ENCODE assay signal across 27 mouse cellular contexts in genomic region chr3:90649832-90650231, GRCm38 (mm10). TPM values are rescaled to one million over a fixed set of nuclear protein-coding genes. Genes with fewer than 3 reads are reported as not detected.
DNase-seq lines count a peak whose midpoint lies in the region; ATAC-seq and TF ChIP-seq lines count a peak whose summit lies in the region.
"Had no signal": no experiment of that assay in that cellular context is flagged by ENCODE, and none has a peak within 500 bp of the region (broad histone marks: within the 10 kb centered on the region; RNA-seq: fewer than 3 reads in every experiment).

No protein-coding gene starts in this region.

- H3K4me3 ChIP-seq in left cerebral cortex, adult 2 months: no peak overlapping the region

- peak overlapping the region; percentile 68 for H3K27ac ChIP-seq in left cerebral cortex, adult 2 months

- intact Hi-C loops in left cerebral cortex, adult 2 months (cut with DNase I): loop anchor here (1.0 to 5.0 kb wide), 6 partner anchors 33 to 238 kb away; partner anchors contain the start of genes Chtop and Ints3

- peak; percentile 83 for ATAC-seq in frontal cortex, adult (ENCODE audit: low TSS enrichment)
- ATAC-seq: activated CD4-positive, CD25-positive, alpha-beta regulatory T cell, adult 4 months; CD4-positive, CD25-positive, alpha-beta regulatory T cell, adult 4 months; Patski had no signal

- no peak for TF ChIP-seq CTCF in left cerebral cortex, adult 2 months (IDR thresholded peaks at IDR 0.05)

- DNase-seq in frontal cortex, postnatal 10 days (ENCODE audit: low spot score in 2 of 2): no peak
- DNase-seq in heart, adult 11 months: peak; percentile 59
- no peak for DNase-seq in heart, adult 18-20 months
- no peak for DNase-seq in left cerebral cortex, adult 2 months (ENCODE audit: extremely low spot score in 1 of 2, low spot score in 2 of 2)
- no peak for DNase-seq in left cerebral cortex, adult 11 months (ENCODE audit: low spot score)
- peak; percentile 18 for DNase-seq in brain, adult 2 months (ENCODE audit: low read depth, low spot score)
- no peak for DNase-seq in testis, postnatal 14 days (ENCODE audit: low spot score)
- DNase-seq: adrenal gland, adult 2 months; adrenal gland, adult 8-10 months; adrenal gland, postnatal 10 days; adrenal gland, postnatal 14 days; adrenal gland, postnatal 25 days; adrenal gland, postnatal 36 days; B cell, adult 2 months; cerebellum, adult 11 months; cerebellum, adult 11-12 months; cerebellum, adult 18-20 months had no signal

RNA-seq across cellular contexts. Expression of gene S100a7a, which starts 4.0 kb away (rescaled TPM):
- total RNA-seq in heart, adult 18-20 months (2021): under 1 TPM in 1 of 2 experiments, not detected in 1; 0.47 TPM
- total RNA-seq in left cerebral cortex, adult 2 months (2021): 1 to 10 TPM in 1 of 2 experiments, under 1 TPM in 1; 0.72 to 1.1 TPM
- total RNA-seq: adrenal gland, postnatal 14 days; adrenal gland, postnatal 4 days; CH12.LX; G1E; MEL had no signal

RNA-seq across cellular contexts. Expression of gene S100a8, which starts 18.9 kb away (rescaled TPM):
- not detected for total RNA-seq in heart, adult 18-20 months (2021)
- 1 to 10 TPM in 1 of 2 experiments, not detected in 1; 3.0 TPM for total RNA-seq in left cerebral cortex, adult 2 months (2021)
- total RNA-seq: adrenal gland, adult 18-20 months; CH12.LX; ES-E14; G1E; MEL had no signal

RNA-seq across cellular contexts. Expression of gene S100a6, which starts 37.1 kb away (rescaled TPM):
- total RNA-seq in heart, adult 18-20 months (2021): 10 to 100 TPM; 76.5 to 79.4 TPM
- total RNA-seq in left cerebral cortex, adult 2 months (2021): 10 to 100 TPM; 28.8 to 31.0 TPM
- total RNA-seq: CH12.LX, G1E had no signal

RNA-seq across cellular contexts. Expression of gene S100a5, which starts 41.5 kb away (rescaled TPM):
- total RNA-seq in heart, adult 18-20 months (2021): not detected
- total RNA-seq in left cerebral cortex, adult 2 months (2021): not detected
- total RNA-seq: adrenal gland, adult 18-20 months; adrenal gland, adult 2 months; adrenal gland, adult 8-10 months; adrenal gland, postnatal 10 days; adrenal gland, postnatal 14 days; adrenal gland, postnatal 25 days; adrenal gland, postnatal 36 days; adrenal gland, postnatal 4 days; CH12.LX; ES-E14; G1E; MEL had no signal

RNA-seq across cellular contexts. Expression of gene S100a9, which starts 45.7 kb away (rescaled TPM):
- total RNA-seq in heart, adult 18-20 months (2021): under 1 TPM in 1 of 2 experiments, not detected in 1; 0.57 TPM
- 1 to 10 TPM in 1 of 2 experiments, not detected in 1; 2.1 TPM for total RNA-seq in left cerebral cortex, adult 2 months (2021)
- total RNA-seq: adrenal gland, adult 18-20 months; CH12.LX; ES-E14; G1E; MEL had no signal

Comparison
In these comparisons a context has a peak if more than half of its experiments do, and no peak if none do; other contexts are left out.
1. DNase-seq: peak in heart, adult 11 months (single experiment) and brain, adult 2 months (single experiment); none in frontal cortex, postnatal 10 days (0 of 2), heart, adult 18-20 months (0 of 2), left cerebral cortex, adult 2 months (0 of 2), left cerebral cortex, adult 11 months (single experiment) and testis, postnatal 14 days (single experiment).